Mouse (Mus musculus): Measurements from ENCODE around the gene Cdkl1.

DNA sequence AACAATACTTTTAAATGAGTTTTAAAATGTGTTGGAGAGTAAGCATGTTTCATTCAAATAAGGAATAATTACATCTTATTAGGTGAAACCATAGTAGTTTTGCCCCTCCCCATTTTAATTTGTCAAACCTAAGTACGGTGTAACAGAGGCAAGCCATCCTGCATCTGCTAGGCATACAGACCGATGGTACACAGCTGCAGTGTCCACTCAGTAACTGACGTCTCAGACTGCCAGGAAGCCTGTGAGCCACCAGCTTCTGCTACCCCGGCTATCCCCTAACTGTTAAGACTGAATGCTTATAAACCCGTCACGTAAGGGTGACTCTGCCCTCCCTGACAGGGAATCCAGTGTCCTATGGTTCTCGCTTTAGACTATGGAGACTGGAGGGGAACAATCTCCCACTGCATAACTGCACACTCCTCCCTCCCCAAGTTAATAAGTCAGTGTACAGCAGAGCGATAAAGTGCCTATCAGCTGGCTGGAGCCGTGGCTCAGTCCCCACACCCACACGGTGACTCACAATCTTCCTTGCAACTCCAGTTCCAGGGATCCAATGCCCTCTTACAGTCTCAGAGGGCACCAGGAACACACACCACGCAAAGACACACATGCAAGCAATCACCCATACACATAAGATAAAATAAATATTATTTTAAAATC is 86.1 kb downstream of the Cdkl1 start:
- TF ChIP-seq POLR2A (IDR thresholded peaks at IDR 0.05; ENCODE audit: low read depth, low read length), result no peak
- TF ChIP-seq CTCF (conservative IDR thresholded peaks at IDR 0.05; ENCODE audit: insufficient read depth, insufficient read length, low read depth, low read length), result no peak
